Mouse (Mus musculus) thymus, postnatal 10 days (tissue): Measurements from ENCODE around the gene Hpd.
A peak's percentile ranks its signal among the peaks of the same experiment; 100 is the strongest.
"Not testable (repeated sequence)": the region's sequence is repeated elsewhere in the genome, so short reads cannot be mapped to it uniquely, and the experiment has no call there.

Experiments
- DNase-seq, 2 experiments: peaks; one replicate each; pipeline ENCODE4 v3.0.0; 2021; ENCODE audit warnings: low spot score in 2 of 2

The Hpd gene

GRCm38 (mm10) chr5:123182651-123183050, at the start of gene Hpd:
Hpd (minus strand) TSS chr5:123182727.
- no peak for DNase-seq

GRCm38 (mm10) chr5:123232180-123232579, 49.7 kb upstream of the Hpd start:
- no peak for DNase-seq

- no peak for DNase-seq
Measured at GRCm38 (mm10) chr5:123229296-123229695, 46.8 kb upstream of the Hpd start.

- no peak for DNase-seq
Measured at GRCm38 (mm10) chr5:123228524-123228922, 46.0 kb upstream of the Hpd start.

- DNase-seq, result peak; percentile 87 to 90
Measured at GRCm38 (mm10) chr5:123227762-123228523, 45.4 kb upstream of the Hpd start.

- DNase-seq, result no peak
Measured at GRCm38 (mm10) chr5:123226851-123227250, 44.3 kb upstream of the Hpd start.

- DNase-seq, result not testable (repeated sequence)
Measured at GRCm38 (mm10) chr5:123223861-123224260, 41.3 kb upstream of the Hpd start.

GRCm38 (mm10) chr5:123223051-123223410, 40.5 kb upstream of the Hpd start:
- no peak for DNase-seq

GRCm38 (mm10) chr5:123222346-123223050, 40.0 kb upstream of the Hpd start:
- DNase-seq, result not testable (repeated sequence)

- not testable (repeated sequence) for DNase-seq
Measured at GRCm38 (mm10) chr5:123203591-123203990, 21.1 kb upstream of the Hpd start.

GRCm38 (mm10) chr5:123202771-123203170, 20.2 kb upstream of the Hpd start:
- not testable (repeated sequence) for DNase-seq

- no peak for DNase-seq
Measured at GRCm38 (mm10) chr5:123201987-123202386, 19.5 kb upstream of the Hpd start.

- DNase-seq, result no peak
Measured at GRCm38 (mm10) chr5:123201523-123201892, 19.0 kb upstream of the Hpd start.

- not testable (repeated sequence) for DNase-seq
Measured at GRCm38 (mm10) chr5:123200816-123201522, 18.4 kb upstream of the Hpd start.

GRCm38 (mm10) chr5:123198523-123198922, 16.0 kb upstream of the Hpd start:
- DNase-seq, result no peak

- no peak for DNase-seq
Measured at GRCm38 (mm10) chr5:123196746-123197145, 14.2 kb upstream of the Hpd start.

GRCm38 (mm10) chr5:123195500-123196000, 13.0 kb upstream of the Hpd start:
- DNase-seq, result no peak

GRCm38 (mm10) chr5:123194856-123195255, 12.3 kb upstream of the Hpd start:
- DNase-seq, result no peak

- no peak for DNase-seq
Measured at GRCm38 (mm10) chr5:123193436-123193835, 10.9 kb upstream of the Hpd start.

GRCm38 (mm10) chr5:123192606-123193150, 10.2 kb upstream of the Hpd start:
- DNase-seq, result no peak

- no peak for DNase-seq
Measured at GRCm38 (mm10) chr5:123191427-123191826, 8.9 kb upstream of the Hpd start.

GRCm38 (mm10) chr5:123190912-123191311, 8.4 kb upstream of the Hpd start:
- no peak for DNase-seq
